Mouse (Mus musculus): ENCODE data around the gene Zfp800. TPM values are rescaled to one million over a fixed set of nuclear protein-coding genes. Genes with fewer than 3 reads are reported as not detected.

The Zfp800 gene
- total and polyA plus RNA-seq, 3 experiments = 41.6 to 71.9 (median 43.2) TPM

DNA sequence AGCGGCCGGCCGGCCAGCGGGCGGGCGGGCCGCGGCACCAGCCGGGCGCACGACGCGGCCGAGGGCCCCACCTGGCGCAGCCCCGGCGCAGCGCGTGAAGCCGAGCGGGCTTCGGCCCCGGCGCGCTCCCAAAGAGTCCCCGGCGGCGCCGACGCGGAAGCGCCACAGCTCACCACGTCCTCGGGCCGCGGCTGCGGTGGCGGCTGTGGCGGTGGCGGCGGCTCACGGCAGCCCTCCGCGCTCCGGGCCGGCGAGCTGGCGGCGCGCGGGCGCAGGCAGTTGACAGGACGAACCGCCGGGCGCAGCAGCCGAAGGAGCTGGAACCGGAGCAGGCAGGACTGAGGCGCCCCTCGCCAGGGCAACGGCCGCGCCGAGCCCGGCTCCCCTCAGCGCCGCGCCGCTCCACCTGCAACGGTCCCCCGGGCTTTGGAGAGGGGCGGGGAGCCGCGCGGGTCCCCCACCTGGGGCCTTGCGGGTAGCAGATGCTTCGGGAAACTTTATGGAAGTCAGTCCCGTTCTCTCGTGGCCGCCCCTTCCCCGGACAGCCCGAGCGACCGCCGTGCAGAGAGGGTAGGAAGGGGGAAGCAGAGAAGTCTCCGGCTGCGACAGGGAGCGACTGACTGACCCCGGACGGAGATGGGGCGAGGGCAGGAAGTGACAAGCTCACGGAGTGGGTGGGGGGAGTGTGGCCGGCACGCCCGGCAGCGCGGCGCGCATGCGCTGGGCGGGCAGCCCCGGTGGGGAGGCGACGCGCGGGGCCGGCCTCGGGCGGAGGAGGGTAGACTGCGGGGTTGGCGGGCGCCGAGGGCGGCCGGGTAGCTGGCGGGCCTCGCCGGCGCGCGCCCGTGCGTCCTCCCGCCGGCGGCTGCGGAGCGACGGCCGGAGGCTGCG is 136.3 kb downstream of the Zfp800 start:
- Histone ChIP-seq H3K9me3 (replicated peaks; ENCODE audit: insufficient read depth, low read length) (no peaks in the 10 kb centered on the region), H3K79me2 (ENCODE audit: control insufficient read depth, insufficient read depth, low read length, poor library complexity) (peaks cover 34% of the 10 kb centered on the region), H3K4me3 (ENCODE audit: control insufficient read depth in 1 of 2, insufficient read depth in 1 of 2, low read depth in 2 of 2, low read length in 2 of 2) (peak overlapping the region; percentile 70 to 95), H3K27me3 (ENCODE audit: control insufficient read depth in 1 of 2, insufficient read depth in 2 of 2, low read length in 2 of 2) (peaks cover 0 to 2% of the 10 kb centered on the region in 2 experiments; a peak in 2 of 4 replicates), H3K27ac (ENCODE audit: control insufficient read depth, low read depth, low read length) (peak overlapping the region; percentile 80), H3K36me3 (ENCODE audit: control insufficient read depth in 1 of 2, insufficient read depth in 2 of 2, low read length in 2 of 2) (peaks cover 13 to 31% of the 10 kb centered on the region in 2 experiments), H3K9ac (ENCODE audit: control insufficient read depth, low read depth, low read length, poor library complexity, severe bottlenecking) (peak overlapping the region; percentile 100), H3K4me1 (ENCODE audit: control insufficient read depth in 1 of 2, insufficient read depth in 2 of 2, low read length in 2 of 2) (peaks cover 11 to 12% of the 10 kb centered on the region in 2 experiments)
- peak; percentile 92 for DNase-seq (ENCODE audit: low read depth, low spot score)
- TF ChIP-seq POLR2A (IDR thresholded peaks at IDR 0.05; ENCODE audit: control insufficient read depth in 1 of 2, insufficient read depth in 1 of 2, low read depth in 1 of 2, low read length in 2 of 2, poor library complexity in 1 of 2) = peak; percentile 87 to 95
- TF ChIP-seq ZMIZ1 (IDR thresholded peaks at IDR 0.05; ENCODE audit: low read depth, low read length) = peak; percentile 86
- TF ChIP-seq RCOR1 (IDR thresholded peaks at IDR 0.05; ENCODE audit: low read depth, low read length) = no peak
- no peak for TF ChIP-seq CHD2 (IDR thresholded peaks at IDR 0.05; ENCODE audit: low read length)
- TF ChIP-seq ZC3H11A (IDR thresholded peaks at IDR 0.05; ENCODE audit: low read depth, low read length) = no peak
- peak; percentile 70 for TF ChIP-seq MAX (IDR thresholded peaks at IDR 0.05; ENCODE audit: low read length)
- TF ChIP-seq POLR2AphosphoS2 (IDR thresholded peaks at IDR 0.05; ENCODE audit: low read length) = peak; percentile 96
- peak; percentile 88 for TF ChIP-seq TBP (IDR thresholded peaks at IDR 0.05; ENCODE audit: low read depth, low read length)
- peak; percentile 69 for TF ChIP-seq ELF1 (IDR thresholded peaks at IDR 0.05; ENCODE audit: low read depth, low read length)
- TF ChIP-seq JUND (IDR thresholded peaks at IDR 0.05; ENCODE audit: low read depth, low read length) = no peak
- peak; percentile 66 for TF ChIP-seq SIN3A (IDR thresholded peaks at IDR 0.05; ENCODE audit: low read length)
- peak; percentile 90 for TF ChIP-seq MAZ (IDR thresholded peaks at IDR 0.05; ENCODE audit: low read depth, low read length)
- peak; percentile 90 for TF ChIP-seq NRF1 (IDR thresholded peaks at IDR 0.05; ENCODE audit: insufficient read depth, low read depth, low read length, poor library complexity, severe bottlenecking)
- peak; percentile 67 for TF ChIP-seq TCF12 (IDR thresholded peaks at IDR 0.05; ENCODE audit: low read depth, low read length)
- TF ChIP-seq GATA1 (IDR thresholded peaks at IDR 0.05; ENCODE audit: low read depth, low read length) = no peak
- TF ChIP-seq MYC (IDR thresholded peaks at IDR 0.05; ENCODE audit: low read depth, low read length) = no peak
- TF ChIP-seq UBTF (IDR thresholded peaks at IDR 0.05; ENCODE audit: borderline replicate concordance, insufficient read depth, low read depth, low read length) = 0 out of 2 replicates have a peak, but pooled peaks have one; percentile 35
- TF ChIP-seq NELFE (IDR thresholded peaks at IDR 0.05; ENCODE audit: low read depth, low read length) = peak; percentile 95
- TF ChIP-seq EP300 (IDR thresholded peaks at IDR 0.05; ENCODE audit: low read depth in 1 of 2, low read length in 2 of 2) = no peak; a peak in 1 of 4 replicates
- peak; percentile 87 for TF ChIP-seq HCFC1 (IDR thresholded peaks at IDR 0.05; ENCODE audit: low read depth, low read length)
- no peak for TF ChIP-seq CTCF (IDR thresholded peaks at IDR 0.05 in 2 of 3, conservative IDR thresholded peaks at IDR 0.05 in 1 of 3; ENCODE audit: control insufficient read depth in 1 of 3, insufficient read depth in 1 of 3, low read depth in 2 of 3, low read length in 3 of 3, poor library complexity in 1 of 3, severe bottlenecking in 1 of 3)
- no peak for TF ChIP-seq POLR2AphosphoS5 (IDR thresholded peaks at IDR 0.05; ENCODE audit: borderline replicate concordance, low read depth, low read length)

All from MEL (cell line).